In the genomic region with DNA sequence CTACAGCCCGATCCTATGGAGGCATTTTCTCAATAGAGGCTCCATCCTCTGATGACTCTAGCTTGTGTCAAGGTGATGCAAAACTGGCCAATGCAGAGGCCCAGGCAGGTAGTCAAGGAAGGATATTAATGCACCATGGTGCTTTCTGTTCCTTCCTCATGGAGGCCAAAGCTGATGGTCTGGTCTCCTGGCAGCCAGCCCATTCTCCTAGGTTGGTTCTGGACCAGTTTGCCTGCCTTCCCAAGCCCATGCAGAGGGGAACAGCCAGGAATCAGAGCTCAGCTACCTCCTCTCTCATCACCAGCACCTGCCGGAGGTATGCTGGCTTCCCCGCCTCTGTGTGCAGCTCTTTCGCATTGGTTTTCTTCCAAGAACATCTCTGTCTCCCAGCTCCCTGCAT, we compare ENCODE assay signal across 24 mouse cellular contexts. TPM values are rescaled to one million over a fixed set of nuclear protein-coding genes. Genes with fewer than 3 reads are reported as not detected.
DNase-seq lines count a peak whose midpoint lies in the region; ATAC-seq and TF ChIP-seq lines count a peak whose summit lies in the region.
"Had no signal": no experiment of that assay in that cellular context is flagged by ENCODE, and none has a peak within 500 bp of the region (broad histone marks: within the 10 kb centered on the region; RNA-seq: fewer than 3 reads in every experiment).

No protein-coding gene starts in this region.

- H3K27me3 ChIP-seq in forebrain, embryonic 11.5 days (ENCODE audit: control insufficient read depth, insufficient read depth, low read length), result no peaks in the 10 kb centered on the region; the same call in none of the 2 replicates
- peaks cover 77% of the 10 kb centered on the region for H3K27me3 ChIP-seq in forebrain, embryonic 10.5 days (ENCODE audit: poor library complexity, severe bottlenecking)

- WGBS in forebrain, embryonic 11.5 days, result 92% methylated on average over 4 of the region's 4 CpGs
- WGBS in forebrain, embryonic 10.5 days, result 92% methylated on average over 4 of the region's 4 CpGs

- no peaks in the 10 kb centered on the region for H3K9me3 ChIP-seq in forebrain, embryonic 11.5 days (ENCODE audit: control insufficient read depth, low read length)
- H3K9me3 ChIP-seq in forebrain, embryonic 10.5 days, result no peaks in the 10 kb centered on the region

- H3K4me3 ChIP-seq in forebrain, embryonic 11.5 days (ENCODE audit: low read depth, low read length), result no peak overlapping the region
- no peak overlapping the region for H3K4me3 ChIP-seq in forebrain, embryonic 10.5 days
- H3K4me3 ChIP-seq in gastrocnemius, adult 2 months, result no peak overlapping the region

- no peak overlapping the region for H3K4me2 ChIP-seq in forebrain, embryonic 11.5 days (ENCODE audit: low read depth, low read length, severe bottlenecking)

- TF ChIP-seq CTCF in gastrocnemius, adult 2 months (IDR thresholded peaks at IDR 0.05), result no peak

- DNase-seq in cerebellum, postnatal 10 days, result peak; percentile 51 to 67
- DNase-seq in cerebellum, adult 9-10 months, result no peak
- peak; percentile 56 to 59 for DNase-seq in cerebellum, postnatal 14 days
- DNase-seq in cerebellum, adult 9-11 months, result no peak
- DNase-seq in forebrain, embryonic 11.5 days (ENCODE audit: low spot score), result peak; percentile 45
- no peak for DNase-seq in forebrain, embryonic 10.5 days (ENCODE audit: extremely low spot score, low spot score)
- DNase-seq in gastrocnemius, adult 2 months, result peak; percentile 24
- DNase-seq in gastrocnemius, adult 8-10 months (ENCODE audit: low spot score in 2 of 2), result no peak
- DNase-seq: adrenal gland, adult 2 months; adrenal gland, adult 8-10 months; adrenal gland, postnatal 10 days; adrenal gland, postnatal 14 days; adrenal gland, postnatal 25 days; adrenal gland, postnatal 36 days; B cell, adult 2 months; cerebellum, adult 11 months; cerebellum, adult 11-12 months had no signal

- H3K27ac ChIP-seq in forebrain, embryonic 11.5 days (ENCODE audit: low read depth, low read length), result no peak overlapping the region
- no peak overlapping the region for H3K27ac ChIP-seq in forebrain, embryonic 10.5 days
- no peak overlapping the region for H3K27ac ChIP-seq in gastrocnemius, adult 2 months

- no peak for ATAC-seq in forebrain, embryonic 11.5 days (replicated peaks; ENCODE audit: low FRiP score)
- ATAC-seq: activated CD4-positive, CD25-positive, alpha-beta regulatory T cell, adult 4 months; CD4-positive, CD25-positive, alpha-beta regulatory T cell, adult 4 months; Patski had no signal

- intact Hi-C loops in gastrocnemius, adult 2 months (cut with DNase I), result no loop called here

- no peaks in the 10 kb centered on the region for H3K4me1 ChIP-seq in forebrain, embryonic 11.5 days (replicated peaks; ENCODE audit: control insufficient read depth, insufficient read depth, low read length)
- H3K4me1 ChIP-seq in forebrain, embryonic 10.5 days, result peaks cover 4% of the 10 kb centered on the region

- H3K9ac ChIP-seq in forebrain, embryonic 11.5 days (ENCODE audit: low read length), result no peak overlapping the region

- H3K36me3 ChIP-seq in forebrain, embryonic 11.5 days (ENCODE audit: control insufficient read depth, insufficient read depth, low read length), result no peaks in the 10 kb centered on the region
- H3K36me3 ChIP-seq in forebrain, embryonic 10.5 days (replicated peaks), result no peaks in the 10 kb centered on the region
- H3K36me3 ChIP-seq: G1E had no signal

RNA-seq across cellular contexts. Expression of a gene that starts 31.4 kb away (rescaled TPM):
- polyA plus RNA-seq in forebrain, embryonic 11.5 days (2014; fragmentation: Nextera tagmentation; extraction: Ambion mirVana), result 0.08 and 0.32 TPM in 2 replicates
- 0.10 and 0.14 TPM in 2 replicates for polyA plus RNA-seq in forebrain, embryonic 10.5 days (2016; fragmentation: Nextera tagmentation; extraction: Ambion mirVana)
- 100 to 1,000 TPM in 1 of 2 experiments, 10 to 100 TPM in 1; 97.3 to 101 TPM for total RNA-seq in gastrocnemius, adult 2 months (2021)
- total RNA-seq in gastrocnemius, adult 8-10 months (2022), result 100 to 1,000 TPM in 3 of 4 experiments, 10 to 100 TPM in 1; 68.4 to 165 (median 129) TPM
- total RNA-seq: CH12.LX, MEL had no signal
- polyA plus RNA-seq: C2C12, G1E, Patski had no signal

Comparison
In these comparisons a context has a peak if more than half of its experiments do, and no peak if none do; other contexts are left out.
1. DNase-seq: peak in cerebellum, postnatal 10 days (2 of 2), cerebellum, postnatal 14 days (2 of 2), forebrain, embryonic 11.5 days (single experiment) and gastrocnemius, adult 2 months (single experiment); none in cerebellum, adult 9-10 months (single experiment), cerebellum, adult 9-11 months (single experiment), forebrain, embryonic 10.5 days (single experiment) and gastrocnemius, adult 8-10 months (0 of 2).